Mouse (Mus musculus) MEL (cell line): Measurements from ENCODE around the gene Psmg3. TPM values are rescaled to one million over a fixed set of nuclear protein-coding genes. Genes with fewer than 3 reads are reported as not detected.

Source experiments
- DNase-seq: peaks from one replicate; pipeline ENCODE4 v3.0.0; 2011; ENCODE audit warnings: low read depth, low spot score
- H3K27ac ChIP-seq: 2 replicates; pipeline ENCODE4 v1.5.1; 2012; ENCODE audit warnings: low read depth, mild to moderate bottlenecking, control low read depth, low read length, moderate library complexity; ENCODE audit not compliant: control insufficient read depth
- H3K27me3 ChIP-seq, 2 experiments: fragments of 150-350 bp in 1 of 2; sonication (generic) in 1 of 2; 2 replicates each; pipeline ENCODE4 v1.6.1; 2012; ENCODE audit warnings: low read length in 2 of 2, mild to moderate bottlenecking in 2 of 2, improper control_type of control experiment in 1 of 2, moderate library complexity in 1 of 2; ENCODE audit not compliant: insufficient read depth in 2 of 2, control insufficient read depth in 1 of 2
- H3K36me3 ChIP-seq, 2 experiments: 2 replicates each; pipeline ENCODE4 v1.6.1; 2012 to 2014; ENCODE audit warnings: low read length in 2 of 2, improper control_type of control experiment in 1 of 2, inconsistent platforms in 1 of 2, mild to moderate bottlenecking in 1 of 2; ENCODE audit not compliant: insufficient read depth in 2 of 2, control insufficient read depth in 1 of 2
- H3K4me1 ChIP-seq, 2 experiments: fragments of 150-350 bp in 1 of 2; sonication (generic) in 1 of 2; 2 replicates each; pipeline ENCODE4 v1.6.1; 2012; ENCODE audit warnings: low read length in 2 of 2, improper control_type of control experiment in 1 of 2, mild to moderate bottlenecking in 1 of 2; ENCODE audit not compliant: insufficient read depth in 2 of 2, control insufficient read depth in 1 of 2
- H3K4me3 ChIP-seq, 2 experiments: fragments of 150-350 bp in 1 of 2; sonication (generic) in 1 of 2; 2 replicates each; pipeline ENCODE4 v1.5.1; 2012; ENCODE audit warnings: low read depth in 2 of 2, low read length in 2 of 2, mild to moderate bottlenecking in 2 of 2, moderate library complexity in 2 of 2, control low read depth in 1 of 2, improper control_type of control experiment in 1 of 2; ENCODE audit not compliant: control insufficient read depth in 1 of 2, insufficient read depth in 1 of 2
- H3K79me2 ChIP-seq: 2 replicates; pipeline ENCODE4 v1.6.1; 2012; ENCODE audit warnings: mild to moderate bottlenecking, low read length, moderate library complexity; ENCODE audit not compliant: control insufficient read depth, poor library complexity, insufficient read depth
- H3K9ac ChIP-seq: 2 replicates; pipeline ENCODE4 v1.6.1; 2012; ENCODE audit warnings: low read depth, mild to moderate bottlenecking, control low read depth, low read length, moderate library complexity; ENCODE audit not compliant: control insufficient read depth, poor library complexity, severe bottlenecking
- H3K9me3 ChIP-seq: fragments of 150-350 bp; sonication (generic); replicated peaks from 2 replicates; pipeline ENCODE4 v1.6.1; 2012; ENCODE audit warnings: mild to moderate bottlenecking, low read length, improper control_type of control experiment, moderate library complexity; ENCODE audit not compliant: insufficient read depth
- BHLHE40 ChIP-seq: IDR thresholded peaks from 2 replicates; pipeline ENCODE4 v1.6.1; 2012; ENCODE audit warnings: low read depth, mild to moderate bottlenecking, inconsistent platforms, low read length, improper control_type of control experiment, borderline replicate concordance
- CHD1 ChIP-seq: IDR thresholded peaks from 2 replicates; pipeline ENCODE4 v1.6.1; 2012; ENCODE audit warnings: low read depth, mild to moderate bottlenecking, inconsistent platforms, low read length, improper control_type of control experiment
- JUND ChIP-seq: IDR thresholded peaks from 2 replicates; pipeline ENCODE4 v1.6.1; 2011; ENCODE audit warnings: low read depth, mild to moderate bottlenecking, improper control_type of control experiment, low read length
- KAT2A ChIP-seq: conservative IDR thresholded peaks from 2 replicates; pipeline ENCODE4 v1.6.1; 2012; ENCODE audit warnings: low read depth, low read length, improper control_type of control experiment, inconsistent platforms
- MAFK ChIP-seq: IDR thresholded peaks from 2 replicates; pipeline ENCODE4 v1.6.1; 2011; ENCODE audit warnings: low read depth, mild to moderate bottlenecking, low read length, improper control_type of control experiment, borderline replicate concordance
- MAZ ChIP-seq: IDR thresholded peaks from 2 replicates; pipeline ENCODE4 v1.6.1; 2012; ENCODE audit warnings: low read depth, mild to moderate bottlenecking, inconsistent platforms, low read length, improper control_type of control experiment
- MYC ChIP-seq: IDR thresholded peaks from 2 replicates; pipeline ENCODE4 v1.6.1; 2011; ENCODE audit warnings: low read depth, mild to moderate bottlenecking, low read length, improper control_type of control experiment, moderate library complexity
- POLR2AphosphoS2 ChIP-seq: IDR thresholded peaks from 2 replicates; pipeline ENCODE4 v1.6.1; 2011; ENCODE audit warnings: low read length, improper control_type of control experiment
- POLR2AphosphoS5 ChIP-seq: IDR thresholded peaks from 2 replicates; pipeline ENCODE4 v1.6.1; 2012; ENCODE audit warnings: low read depth, borderline replicate concordance, mild to moderate bottlenecking, inconsistent platforms, low read length, moderate library complexity, mixed read lengths
- RAD21 ChIP-seq: IDR thresholded peaks from 2 replicates; pipeline ENCODE4 v1.6.1; 2011; ENCODE audit warnings: mild to moderate bottlenecking, low read depth, low read length, improper control_type of control experiment
- TBP ChIP-seq: IDR thresholded peaks from 2 replicates; pipeline ENCODE4 v1.8.0; 2011; ENCODE audit warnings: low read depth, low read length, improper control_type of control experiment
- USF1 ChIP-seq: IDR thresholded peaks from 2 replicates; pipeline ENCODE4 v1.6.1; 2014; ENCODE audit warnings: low read depth, mild to moderate bottlenecking, inconsistent platforms, low read length, improper control_type of control experiment, moderate library complexity
- USF2 ChIP-seq, 2 experiments: IDR thresholded peaks; 2 replicates each; pipeline ENCODE4 v1.6.1; 2011 to 2012; ENCODE audit warnings: improper control_type of control experiment in 2 of 2, low read length in 2 of 2, borderline replicate concordance in 1 of 2, inconsistent platforms in 1 of 2, low read depth in 1 of 2, mild to moderate bottlenecking in 1 of 2; ENCODE audit not compliant: insufficient read depth in 1 of 2
- ZC3H11A ChIP-seq: IDR thresholded peaks from 2 replicates; pipeline ENCODE4 v1.6.1; 2012; ENCODE audit warnings: low read depth, mild to moderate bottlenecking, inconsistent platforms, low read length, improper control_type of control experiment
- ZNF384 ChIP-seq: IDR thresholded peaks from 2 replicates; pipeline ENCODE4 v1.6.1; 2012; ENCODE audit warnings: low read depth, mild to moderate bottlenecking, inconsistent platforms, low read length, improper control_type of control experiment
- polyA plus RNA-seq, 2 experiments: library from polyadenylated mRNA; stranded (reverse) in 1 of 2; unstranded in 1 of 2; fragments of >175 nt in 1 of 2; fragments of >200 nt in 1 of 2; gene quantifications; 2 replicates each; pipeline versions ENCODE4 v1.2.1 to v1.2.4; 2012; ENCODE audit warnings: low replicate concordance in 2 of 2, low read depth in 1 of 2; ENCODE audit not compliant: insufficient read length in 2 of 2, insufficient read depth in 1 of 2, missing spikeins in 1 of 2
- total RNA-seq: library from RNA; depleted of rRNA; stranded (reverse); fragments of 300-350 nt; gene quantifications from 2 replicates; pipeline ENCODE4 v1.2.3, GENCODE M21; 2012

The Psmg3 gene
- total and polyA plus RNA-seq, 3 experiments = 75.4 to 81.9 TPM; not detected in 1

DNA sequence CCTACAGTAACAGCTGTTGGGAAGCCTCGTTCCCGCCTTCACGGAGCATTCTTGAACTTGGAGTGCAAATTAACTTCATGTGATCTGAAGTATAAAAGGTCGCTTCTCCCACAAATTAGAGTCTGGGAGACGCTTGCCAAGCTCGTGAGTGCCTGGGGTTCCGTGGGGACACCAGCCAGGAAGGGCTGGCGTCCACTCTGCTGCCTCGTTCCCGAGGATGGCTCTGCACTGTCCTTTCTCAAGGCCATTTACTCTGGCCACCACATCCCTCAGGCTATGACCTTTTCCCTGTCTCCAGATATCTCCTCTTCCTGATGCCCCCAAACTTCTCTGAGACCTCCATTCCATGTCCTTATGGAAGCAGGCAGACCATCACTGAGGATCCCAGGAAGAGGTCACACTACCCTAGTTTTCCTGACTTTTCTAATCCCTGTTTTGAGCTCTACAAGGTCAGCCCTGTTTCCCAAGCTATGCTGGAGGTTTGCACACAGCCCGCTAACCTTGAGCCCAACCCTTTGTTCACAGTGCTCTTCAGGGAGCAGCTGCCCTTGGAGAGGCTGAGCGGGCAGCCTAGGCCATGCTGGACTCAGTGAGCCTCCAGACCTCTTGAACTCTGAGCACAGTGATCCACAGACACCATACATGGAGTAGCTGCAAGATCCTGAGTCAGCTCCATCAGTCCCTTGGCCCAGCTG is 23.1 kb upstream of the Psmg3 start:
- Histone ChIP-seq H3K36me3 (peaks cover 0 to 6% of the 10 kb centered on the region in 2 experiments; a peak in 2 of 4 replicates), H3K9me3 (no peaks in the 10 kb centered on the region), H3K4me1 (peaks cover 0 to 9% of the 10 kb centered on the region in 2 experiments; a peak in 2 of 4 replicates), H3K27ac (no peak overlapping the region), H3K79me2 (no peaks in the 10 kb centered on the region), H3K4me3 (no peak overlapping the region), H3K9ac (no peak overlapping the region), H3K27me3 (no peaks in the 10 kb centered on the region)
- no peak for TF ChIP-seq RAD21
- TF ChIP-seq POLR2AphosphoS2 = no peak
- no peak for DNase-seq

GRCm38 (mm10) chr5:139839142-139839541 is 12.5 kb upstream of the Psmg3 start:
- no peaks in the 10 kb centered on the region for H3K36me3 ChIP-seq
- no peaks in the 10 kb centered on the region for H3K9me3 ChIP-seq
- no peak for TF ChIP-seq BHLHE40
- TF ChIP-seq JUND = no peak
- TF ChIP-seq TBP = no peak
- TF ChIP-seq KAT2A = no peak
- no peak for TF ChIP-seq MYC
- no peak for TF ChIP-seq MAZ
- TF ChIP-seq ZC3H11A = no peak
- no peak for TF ChIP-seq USF2 (IDR thresholded peaks at IDR 0.05; ENCODE audit: borderline replicate concordance in 1 of 2, insufficient read depth in 1 of 2, low read depth in 1 of 2, low read length in 2 of 2)
- no peak for TF ChIP-seq POLR2AphosphoS5
- no peak for TF ChIP-seq CHD1
- TF ChIP-seq USF1 = no peak
- TF ChIP-seq MAFK = no peak
- no peak for TF ChIP-seq ZNF384
- TF ChIP-seq, all 39 proteins: peak for 0
- DNase-seq = no peak
- Histone ChIP-seq H3K27ac (no peak overlapping the region), H3K9ac (no peak overlapping the region), H3K4me3 (no peak overlapping the region), H3K4me1 (no peaks in the 10 kb centered on the region), H3K79me2 (no peaks in the 10 kb centered on the region), H3K27me3 (no peaks in the 10 kb centered on the region)
